Mouse (Mus musculus) spleen, postnatal 10 days (tissue): Measurements from ENCODE around the gene Pcsk7.

ENCODE experiments used
- DNase-seq, 2 experiments: peaks; one replicate each; pipeline ENCODE4 v3.0.0; 2021 to 2022; ENCODE audit warnings: low spot score in 2 of 2

The Pcsk7 gene

GRCm38 (mm10) chr9:45906355-45907077 lies at the start of gene Pcsk7, which contains the start of gene Rnf214:
Pcsk7 (plus strand) TSS chr9:45906497.
Rnf214 (minus strand) TSS chr9:45906911.
- peak; percentile 85 to 92 for DNase-seq

GRCm38 (mm10) chr9:45859364-45859763 lies 46.9 kb upstream of the Pcsk7 start:
- DNase-seq = no peak

DNA sequence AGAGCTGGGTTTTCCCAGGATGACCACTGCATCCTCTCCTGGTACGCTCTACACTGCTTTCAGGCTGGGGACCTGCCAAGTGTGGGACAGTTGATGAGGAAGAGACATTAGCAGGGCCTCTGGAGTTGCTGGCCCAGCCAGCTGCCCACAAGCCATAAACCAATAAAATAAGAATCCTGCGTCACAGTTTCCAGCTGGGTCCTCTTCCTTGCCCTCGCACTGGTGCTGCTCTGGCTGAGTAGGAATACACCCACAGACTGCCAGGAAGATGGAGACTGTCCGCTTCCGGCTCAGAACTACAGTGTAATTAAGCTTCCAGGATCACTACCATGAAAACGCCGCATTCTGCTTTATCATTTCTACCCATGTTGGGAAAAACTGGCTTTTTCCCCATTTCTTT lies 44.5 kb upstream of the Pcsk7 start:
- DNase-seq = no peak

DNA sequence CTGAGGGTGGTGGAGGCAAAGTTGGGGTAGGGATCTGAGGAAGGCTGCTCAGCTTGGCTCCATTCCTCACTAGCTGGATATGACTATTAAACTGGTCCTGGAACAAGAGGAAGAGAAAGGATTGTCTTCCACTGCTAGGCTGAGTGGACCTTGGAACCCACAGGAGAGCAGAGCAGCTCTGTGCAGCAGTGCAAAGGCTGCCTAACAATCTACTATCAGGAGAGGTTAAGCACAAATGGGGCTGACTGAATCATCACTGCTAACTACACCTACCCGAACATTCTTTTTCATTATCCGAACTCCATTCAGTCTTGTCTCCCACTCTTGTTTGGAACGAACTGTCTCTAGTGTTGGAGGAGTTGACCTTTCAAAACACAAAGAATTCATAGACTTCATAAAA lies 37.1 kb upstream of the Pcsk7 start:
- no peak for DNase-seq

- no peak for DNase-seq
These were observed 36.0 kb upstream of the Pcsk7 start for GRCm38 (mm10) chr9:45870265-45870664.

DNA sequence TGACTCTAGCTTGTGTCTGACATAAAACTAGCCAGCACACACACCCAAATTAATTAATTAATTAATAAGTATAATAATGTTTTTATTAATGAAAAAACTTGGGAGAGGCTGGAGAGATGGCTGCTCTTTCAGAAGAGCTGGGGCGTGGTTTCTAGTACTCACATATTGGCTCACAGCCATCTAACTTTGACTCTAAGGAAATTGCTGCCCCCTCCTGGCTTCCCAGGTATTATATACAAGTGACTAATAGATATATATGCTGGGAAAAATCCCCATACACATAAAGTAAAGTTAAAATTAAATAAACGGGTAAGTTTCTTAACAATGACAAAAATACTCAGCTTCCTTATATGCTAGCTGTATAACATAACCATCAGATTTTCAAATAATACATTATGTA lies 28.4 kb upstream of the Pcsk7 start:
- DNase-seq = peak in 1 of 2 experiments; percentile 39

GRCm38 (mm10) chr9:45893681-45894080 lies 12.6 kb upstream of the Pcsk7 start:
- DNase-seq = no peak

GRCm38 (mm10) chr9:45905196-45905595 lies 1.1 kb upstream of the Pcsk7 start:
- no peak for DNase-seq

- peak; percentile 41 to 42 for DNase-seq
These were observed 473 bp upstream of the Pcsk7 start for GRCm38 (mm10) chr9:45905811-45906237.

- DNase-seq = peak in 1 of 2 experiments; percentile 59
These were observed 756 bp downstream of the Pcsk7 start for GRCm38 (mm10) chr9:45907078-45907428.

DNA sequence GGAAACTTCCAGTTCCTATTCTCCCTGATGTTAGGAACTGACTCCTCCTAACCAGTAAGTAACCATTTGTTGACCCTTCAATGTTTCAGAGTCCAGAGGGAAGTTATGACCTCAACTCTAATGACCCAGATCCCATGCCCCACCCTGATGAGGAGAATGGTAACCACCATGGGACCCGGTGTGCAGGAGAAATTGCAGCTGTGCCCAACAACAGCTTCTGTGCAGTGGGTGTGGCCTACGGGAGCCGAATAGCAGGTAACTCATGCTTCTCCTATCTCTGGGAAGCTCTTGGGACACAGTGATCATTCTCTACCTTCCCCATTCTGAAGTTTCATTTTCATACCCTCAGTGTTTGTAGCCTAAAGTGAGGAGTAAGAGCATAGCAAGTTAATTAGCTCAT lies 4.7 kb downstream of the Pcsk7 start:
- no peak for DNase-seq

DNA sequence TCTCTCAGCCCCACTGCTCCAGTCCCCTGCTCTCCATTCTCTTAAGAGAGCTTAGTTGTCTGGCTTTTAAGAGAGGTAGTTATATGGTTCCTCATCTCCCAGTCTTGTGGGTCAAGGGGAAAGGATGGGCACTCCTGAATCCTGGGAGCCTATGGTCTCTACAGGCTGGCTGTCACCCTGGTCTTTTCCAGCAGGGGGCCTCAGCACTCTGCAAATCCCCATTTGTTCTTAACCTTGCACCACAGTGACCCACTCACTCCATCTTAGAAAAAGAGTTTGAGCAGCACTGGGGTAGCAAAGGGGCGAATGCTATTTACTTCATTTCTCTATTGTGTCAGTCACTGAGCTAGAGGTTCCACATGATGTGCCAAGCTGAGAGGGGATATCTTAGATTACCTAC lies 5.4 kb downstream of the Pcsk7 start:
- DNase-seq = peak; percentile 24 to 74

DNA sequence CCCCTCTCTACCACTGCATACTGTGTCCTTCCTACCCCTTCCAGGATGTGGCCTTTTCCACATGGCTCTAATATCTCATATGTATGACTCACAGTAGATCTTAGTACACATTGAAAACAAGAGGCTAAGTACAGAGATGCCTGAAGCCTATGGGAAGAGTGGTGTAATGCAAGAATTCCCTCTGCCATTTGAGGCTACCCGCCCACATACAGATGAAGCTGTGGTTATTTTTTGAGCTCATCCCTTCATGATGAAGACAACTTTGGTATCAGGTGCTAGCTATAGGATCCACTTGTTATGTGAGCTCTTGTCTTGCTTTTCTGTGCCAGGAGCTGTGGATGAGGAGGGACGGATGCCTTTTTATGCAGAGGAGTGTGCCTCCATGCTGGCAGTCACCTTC lies 9.4 kb downstream of the Pcsk7 start:
- no peak for DNase-seq

- DNase-seq = no peak
These were observed 11.0 kb downstream of the Pcsk7 start for GRCm38 (mm10) chr9:45917041-45917934.

GRCm38 (mm10) chr9:45919895-45920294 lies 13.6 kb downstream of the Pcsk7 start:
- DNase-seq = no peak

GRCm38 (mm10) chr9:45929285-45929684 lies 23.0 kb downstream of the Pcsk7 start:
- no peak for DNase-seq

DNA sequence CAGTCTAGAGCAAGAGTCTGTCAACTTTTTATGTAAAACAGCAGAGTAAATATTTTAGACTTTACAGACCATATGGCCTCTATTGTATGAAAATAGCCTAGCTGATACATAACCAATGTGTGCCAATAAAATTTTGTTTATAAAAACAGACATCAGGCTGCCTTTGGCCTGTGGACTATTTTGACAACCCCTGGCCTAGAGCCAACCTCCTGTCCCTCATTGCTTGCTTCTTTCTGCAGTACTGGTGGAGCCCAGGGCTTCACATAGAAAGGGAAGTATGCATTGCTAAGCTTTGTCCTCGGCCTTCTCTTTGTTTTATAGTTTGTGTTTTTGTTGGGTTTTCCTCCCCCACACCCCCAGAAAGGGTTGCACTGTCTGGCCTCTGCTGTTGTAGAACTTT lies 25.7 kb downstream of the Pcsk7 start:
- no peak for DNase-seq

DNA sequence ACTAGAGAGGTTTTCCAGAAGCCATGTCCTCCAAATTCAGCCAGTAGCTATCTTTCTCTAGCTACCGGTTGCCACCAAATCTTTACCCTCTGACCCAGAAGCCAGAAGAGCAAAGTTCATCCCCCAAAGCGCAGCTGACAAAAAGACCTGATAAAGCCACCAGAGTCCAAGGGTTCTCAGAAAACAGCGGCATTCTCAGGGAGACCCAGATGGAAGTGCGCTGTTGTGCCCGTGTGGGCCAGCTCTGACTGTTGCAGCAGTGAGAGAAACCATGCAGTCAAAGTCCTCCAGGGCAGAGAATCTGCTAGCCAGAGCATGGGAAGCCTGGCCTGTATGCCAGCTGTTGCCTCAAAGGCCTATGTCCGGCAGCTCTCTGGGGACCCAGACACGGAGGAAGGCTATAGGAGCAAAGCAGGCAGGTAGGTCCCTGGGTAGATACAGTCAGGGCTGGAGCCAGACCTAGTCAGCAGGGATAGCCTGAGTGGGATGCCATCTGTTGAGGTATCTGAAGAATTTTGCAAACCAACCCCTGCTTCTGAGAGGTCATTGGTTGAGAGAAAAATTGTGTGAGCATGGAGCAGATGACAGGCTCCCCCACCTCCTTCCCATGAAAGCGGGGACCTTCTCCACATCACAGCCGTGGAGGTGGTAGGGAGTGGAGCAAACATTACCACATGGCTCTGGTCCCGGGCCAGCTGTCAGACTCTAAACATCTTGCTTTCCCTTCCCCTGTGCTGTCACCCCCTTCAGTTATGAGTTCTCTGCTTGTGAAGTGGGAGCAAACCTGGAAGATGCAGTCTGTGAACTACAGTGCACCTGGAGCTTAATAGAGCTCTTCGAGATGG lies 26.5 kb downstream of the Pcsk7 start:
- no peak for DNase-seq

DNA sequence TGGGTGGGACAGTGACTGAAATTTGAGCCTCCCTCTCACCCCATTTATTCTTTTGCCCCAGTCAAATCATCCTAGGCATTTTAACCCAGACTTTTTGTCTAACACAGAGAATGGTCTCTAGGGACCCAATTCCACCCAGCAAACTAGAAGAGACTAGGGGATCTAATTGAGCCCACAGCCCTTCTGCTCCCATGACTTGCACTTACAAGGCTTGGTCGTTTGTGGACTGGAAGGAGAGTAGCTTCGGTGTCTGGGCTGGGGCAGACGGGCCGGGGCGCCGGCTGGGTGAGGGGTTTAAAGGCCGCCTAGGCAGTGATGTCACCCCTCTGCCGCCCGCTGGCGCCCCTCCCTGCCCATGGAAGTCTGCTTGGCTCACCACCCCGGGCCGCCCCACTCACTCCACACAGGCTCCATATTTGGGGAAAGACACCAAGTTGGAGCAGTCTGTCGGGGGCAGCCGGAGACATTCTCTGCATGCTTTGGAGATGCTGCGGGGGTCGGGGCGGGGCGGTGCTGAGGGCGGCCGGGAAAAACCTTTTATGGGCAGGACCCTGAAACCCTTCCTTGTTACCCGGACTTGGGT lies 29.4 kb downstream of the Pcsk7 start, which contains the start of gene Tagln:
Tagln (minus strand) TSS at position 431 of the 583 bp plus-strand sequence.
- DNase-seq = no peak

GRCm38 (mm10) chr9:45936883-45937282 lies 30.6 kb downstream of the Pcsk7 start:
- peak in 1 of 2 experiments; percentile 63 for DNase-seq

- no peak for DNase-seq
These were observed 31.8 kb downstream of the Pcsk7 start for GRCm38 (mm10) chr9:45938088-45938487.
